Mouse (Mus musculus) C2C12 (cell line): ENCODE measurements around the gene Slit3.

Source experiments
- CEBPB ChIP-seq: IDR thresholded peaks from one replicate; pipeline ENCODE4 v1.6.1; 2011; ENCODE audit warnings: low read depth, mild to moderate bottlenecking, control low read depth, moderate library complexity
- CTCF ChIP-seq: IDR thresholded peaks from one replicate; pipeline ENCODE4 v1.5.1; 2011; ENCODE audit not compliant: control insufficient read depth, insufficient read depth, insufficient read length
- FOSL1 ChIP-seq: IDR thresholded peaks from one replicate; pipeline ENCODE4 v1.8.0; 2011; ENCODE audit warnings: mild to moderate bottlenecking, low read length; ENCODE audit not compliant: poor library complexity, insufficient read depth, severe bottlenecking
- MAX ChIP-seq: IDR thresholded peaks from one replicate; pipeline ENCODE4 v1.6.1; 2011; ENCODE audit warnings: mild to moderate bottlenecking, control low read depth
- MYOG ChIP-seq: IDR thresholded peaks from one replicate; pipeline ENCODE4 v1.6.1; 2011; ENCODE audit not compliant: control insufficient read depth, insufficient read length; ENCODE audit errors: extremely low read depth
- USF1 ChIP-seq: IDR thresholded peaks from one replicate; pipeline ENCODE4 v1.6.1; 2011; ENCODE audit warnings: low read depth, mild to moderate bottlenecking, control low read depth, moderate library complexity

DNA sequence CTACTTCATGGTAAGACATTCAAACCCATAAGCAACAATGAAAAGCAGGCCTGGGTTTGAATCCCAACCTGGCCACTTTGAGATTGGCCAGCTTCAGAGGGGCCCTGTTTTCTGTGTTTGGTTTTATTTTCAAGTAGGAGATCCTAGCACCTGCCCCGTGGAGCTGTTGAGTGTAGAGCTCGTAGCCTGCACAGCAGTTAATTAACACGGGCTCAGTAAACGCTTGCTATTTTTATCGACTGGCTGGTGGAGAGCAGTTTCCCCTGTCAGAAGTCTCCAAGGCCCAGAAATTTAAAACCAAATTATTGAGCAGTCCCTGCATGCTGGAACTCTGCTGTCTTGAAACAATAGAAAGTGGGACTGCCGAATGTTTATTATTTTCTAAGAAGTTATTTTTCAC lies 136.3 kb downstream of the Slit3 start:
- TF ChIP-seq MAX = no peak
- TF ChIP-seq FOSL1 = no peak
- TF ChIP-seq CTCF = no peak
- no peak for TF ChIP-seq CEBPB
- no peak for TF ChIP-seq USF1
- no peak for TF ChIP-seq MYOG
